ENCODE assay signal across 8 mouse cellular contexts in the genomic region with DNA sequence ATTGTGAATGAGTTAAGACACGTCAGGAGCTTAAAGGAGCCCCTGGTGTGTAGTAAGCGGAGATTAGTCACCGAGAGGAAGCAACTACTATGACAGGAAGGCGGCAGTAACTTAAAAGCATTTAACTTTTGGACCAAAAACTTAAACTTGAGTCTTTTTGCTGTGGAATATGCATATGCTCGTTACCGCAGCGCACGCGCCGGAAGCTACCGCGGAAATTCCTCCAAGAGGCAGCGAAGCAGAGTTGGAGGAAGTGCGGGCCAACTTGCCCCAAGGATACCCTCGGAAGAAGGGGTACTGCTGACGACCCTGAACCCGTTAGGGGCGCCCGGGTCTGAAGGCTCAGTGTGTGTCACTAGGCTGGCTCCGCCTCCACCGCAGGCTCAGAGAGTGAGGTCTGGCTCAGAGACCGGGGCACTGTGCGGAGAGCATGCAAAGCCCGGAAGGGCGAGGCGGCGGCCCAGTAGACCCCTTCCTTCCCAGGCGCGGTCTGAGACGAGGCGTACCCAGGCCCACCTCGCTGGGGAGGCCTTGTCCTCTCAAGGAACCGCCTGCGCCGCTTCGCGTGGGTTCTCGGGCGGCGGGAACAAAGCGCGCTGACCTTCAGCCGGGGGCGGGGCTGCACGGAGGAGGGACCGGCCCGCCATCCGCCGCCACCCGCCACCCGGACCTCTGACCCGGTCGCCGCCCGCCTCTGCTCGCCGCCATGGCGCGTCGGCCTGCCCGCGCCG. TPM values are rescaled to one million over a fixed set of nuclear protein-coding genes. Genes with fewer than 3 reads are reported as not detected.
DNase-seq lines count a peak whose midpoint lies in the region; ATAC-seq and TF ChIP-seq lines count a peak whose summit lies in the region.

No protein-coding gene starts in this region.

- TF ChIP-seq EP300 in MEL (IDR thresholded peaks at IDR 0.05; ENCODE audit: low read depth in 1 of 2, low read length in 2 of 2), result no peak

- peaks cover 5 to 17% of the 10 kb centered on the region in 2 experiments; a peak in 3 of 4 replicates for H3K4me1 ChIP-seq in MEL (ENCODE audit: control insufficient read depth in 1 of 2, insufficient read depth in 2 of 2, low read length in 2 of 2)
- H3K4me1 ChIP-seq in hindbrain, embryonic 15.5 days (replicated peaks), result peaks cover 37% of the 10 kb centered on the region
- peaks cover 5% of the 10 kb centered on the region; the same call in 1 of the 2 replicates for H3K4me1 ChIP-seq in thymus, adult 2 months (replicated peaks; ENCODE audit: control insufficient read depth, insufficient read depth, low read length)

- TF ChIP-seq CTCF in layer of hippocampus, adult 2 months (conservative IDR thresholded peaks at IDR 0.05), result no peak
- no peak for TF ChIP-seq CTCF in MEL (IDR thresholded peaks at IDR 0.05 in 2 of 3, conservative IDR thresholded peaks at IDR 0.05 in 1 of 3; ENCODE audit: control insufficient read depth in 1 of 3, insufficient read depth in 1 of 3, low read depth in 2 of 3, low read length in 3 of 3, poor library complexity in 1 of 3, severe bottlenecking in 1 of 3)
- TF ChIP-seq CTCF in thymus, adult 2 months (IDR thresholded peaks at IDR 0.05; ENCODE audit: borderline replicate concordance, control insufficient read depth, extremely low read depth, insufficient read depth, low read length, poor library complexity), result 0 out of 2 replicates have a peak, but pooled peaks have one; percentile 29

- ATAC-seq in hindbrain, embryonic 15.5 days (ENCODE audit: low FRiP score, low read depth), result peak; percentile 77
- peak; percentile 53 for ATAC-seq in megakaryocyte-erythroid progenitor cell, adult 5-6 weeks (replicated peaks; ENCODE audit: low FRiP score, low TSS enrichment, poor library complexity, severe bottlenecking)

- peak overlapping the region; percentile 93 for H3K27ac ChIP-seq in layer of hippocampus, adult 2 months
- peak overlapping the region; percentile 94 for H3K27ac ChIP-seq in MEL (ENCODE audit: control insufficient read depth, low read depth, low read length)
- peak overlapping the region; percentile 86 for H3K27ac ChIP-seq in hindbrain, embryonic 15.5 days (replicated peaks)
- H3K27ac ChIP-seq in thymus, adult 2 months (ENCODE audit: control insufficient read depth, insufficient read depth, low read length), result peak overlapping the region; percentile 66

- peak overlapping the region; percentile 98 for H3K4me3 ChIP-seq in layer of hippocampus, adult 2 months
- H3K4me3 ChIP-seq in MEL (ENCODE audit: control insufficient read depth in 1 of 2, insufficient read depth in 1 of 2, low read depth in 2 of 2, low read length in 2 of 2), result peak overlapping the region; percentile 55 to 100
- peak overlapping the region; percentile 91 for H3K4me3 ChIP-seq in hindbrain, embryonic 15.5 days
- H3K4me3 ChIP-seq in thymus, adult 2 months (ENCODE audit: control insufficient read depth, insufficient read depth, low read length), result peak overlapping the region; percentile 80

- no peak for TF ChIP-seq POLR2A in MEL (IDR thresholded peaks at IDR 0.05; ENCODE audit: control insufficient read depth in 1 of 2, insufficient read depth in 1 of 2, low read depth in 1 of 2, low read length in 2 of 2, poor library complexity in 1 of 2)
- TF ChIP-seq POLR2A in thymus, adult 2 months (IDR thresholded peaks at IDR 0.05; ENCODE audit: control insufficient read depth, extremely low read depth, insufficient read depth, low read length, poor library complexity), result no peak

- TF ChIP-seq RAD21 in MEL (IDR thresholded peaks at IDR 0.05; ENCODE audit: low read depth, low read length), result no peak

- under 1% methylated on average over 42 of the region's 63 CpGs for WGBS in hindbrain, embryonic 15.5 days
- under 1% methylated on average over 54 of the region's 63 CpGs for WGBS in thymus, adult 2 months

- peaks cover 0 to 41% of the 10 kb centered on the region in 2 experiments; a peak in 2 of 4 replicates for H3K36me3 ChIP-seq in MEL (ENCODE audit: control insufficient read depth in 1 of 2, insufficient read depth in 2 of 2, low read length in 2 of 2)
- no peaks in the 10 kb centered on the region for H3K36me3 ChIP-seq in hindbrain, embryonic 15.5 days
- H3K36me3 ChIP-seq in thymus, adult 2 months (ENCODE audit: control insufficient read depth, insufficient read depth, low read length), result no peaks in the 10 kb centered on the region

- peak overlapping the region; percentile 100 for H3K9ac ChIP-seq in MEL (ENCODE audit: control insufficient read depth, low read depth, low read length, poor library complexity, severe bottlenecking)
- H3K9ac ChIP-seq in hindbrain, embryonic 15.5 days, result peak overlapping the region; percentile 84

- peaks cover 51% of the 10 kb centered on the region for H3K79me2 ChIP-seq in MEL (ENCODE audit: control insufficient read depth, insufficient read depth, low read length, poor library complexity)

- H3K9me3 ChIP-seq in MEL (replicated peaks; ENCODE audit: insufficient read depth, low read length), result no peaks in the 10 kb centered on the region
- no peaks in the 10 kb centered on the region for H3K9me3 ChIP-seq in hindbrain, embryonic 15.5 days

- DNase-seq in layer of hippocampus, adult 2 months (ENCODE audit: low spot score in 2 of 2), result peak in 1 of 2 experiments; percentile 13
- no peak for DNase-seq in layer of hippocampus, postnatal 10 days (ENCODE audit: low spot score in 2 of 2)
- peak; percentile 76 for DNase-seq in MEL (ENCODE audit: low read depth, low spot score)
- peak; percentile 76 for DNase-seq in embryo, embryonic 10.5 days (ENCODE audit: low spot score)
- DNase-seq in thymus, adult 2 months, result peak; percentile 72
- no peak for DNase-seq in layer of hippocampus, postnatal 36 days

- peak overlapping the region; percentile 88 for H3K4me2 ChIP-seq in hindbrain, embryonic 15.5 days

- H3K27me3 ChIP-seq in MEL (ENCODE audit: control insufficient read depth in 1 of 2, insufficient read depth in 2 of 2, low read length in 2 of 2), result no peaks in the 10 kb centered on the region
- H3K27me3 ChIP-seq in hindbrain, embryonic 15.5 days, result no peaks in the 10 kb centered on the region
- H3K27me3 ChIP-seq in thymus, adult 2 months (ENCODE audit: control insufficient read depth, insufficient read depth, low read length), result no peaks in the 10 kb centered on the region

TF ChIP-seq in MEL, 35 proteins besides CTCF, POLR2A, EP300 and RAD21:
- no peak for TF ChIP-seq MYC (IDR thresholded peaks at IDR 0.05; ENCODE audit: low read depth, low read length)
- 0 out of 2 replicates have a peak, but pooled peaks have one; percentile 13 for TF ChIP-seq CHD1 (IDR thresholded peaks at IDR 0.05; ENCODE audit: low read depth, low read length)
- TF ChIP-seq MXI1 (IDR thresholded peaks at IDR 0.05; ENCODE audit: low read depth, low read length), result peak; percentile 59
- TF ChIP-seq SIN3A (IDR thresholded peaks at IDR 0.05; ENCODE audit: low read length), result no peak
- 0 out of 2 replicates have a peak, but pooled peaks have one; percentile 28 for TF ChIP-seq TBP (IDR thresholded peaks at IDR 0.05; ENCODE audit: low read depth, low read length)
- TF ChIP-seq GABPA (IDR thresholded peaks at IDR 0.05; ENCODE audit: low read depth, low read length), result no peak
- TF ChIP-seq NRF1 (IDR thresholded peaks at IDR 0.05; ENCODE audit: insufficient read depth, low read depth, low read length, poor library complexity, severe bottlenecking), result peak; percentile 56; the same call in 1 of the 2 replicates
- TF ChIP-seq SMC3 (IDR thresholded peaks at IDR 0.05; ENCODE audit: low read depth, low read length), result no peak

RNA-seq across cellular contexts. Expression of a gene that starts 0.5 kb away (rescaled TPM):
- total RNA-seq in layer of hippocampus, adult 2 months (2021), result 100 to 1,000 TPM; 106 to 119 TPM
- total RNA-seq in layer of hippocampus, postnatal 10 days (2021), result 100 to 1,000 TPM; 133 to 144 TPM
- 136 and 165 TPM in 2 replicates for total RNA-seq in MEL (2012; rRNA removed)
- polyA plus RNA-seq in MEL (2012; ENCODE audit: insufficient read depth in 1 of 2, insufficient read length in 2 of 2, low read depth in 1 of 2, low replicate concordance in 2 of 2, missing spikeins in 1 of 2), result 100 to 1,000 TPM in 1 of 2 experiments, not detected in 1; 186 TPM
- polyA plus RNA-seq in hindbrain, embryonic 15.5 days (2015; fragmentation: Nextera tagmentation; extraction: Ambion mirVana), result 317 and 322 TPM in 2 replicates
- 130 and 169 TPM in 2 replicates for total RNA-seq in megakaryocyte-erythroid progenitor cell, adult 5-6 weeks (2014; fragmentation: Nextera tagmentation)
- 222 and 257 TPM in 2 replicates for total RNA-seq in megakaryocyte-erythroid progenitor cell, adult 5-6 weeks (2017)
- polyA plus RNA-seq in thymus, adult 2 months (2012; rRNA removed), result 107 and 120 TPM in 2 replicates
- total RNA-seq in layer of hippocampus, postnatal 36 days (2021), result 100 to 1,000 TPM; 114 to 122 TPM

RNA-seq across cellular contexts. Expression of a gene that starts 45.4 kb away (rescaled TPM):
- not detected for total RNA-seq in layer of hippocampus, adult 2 months (2021)
- total RNA-seq in layer of hippocampus, postnatal 10 days (2021), result not detected
- 152 and 160 TPM in 2 replicates for total RNA-seq in MEL (2012; rRNA removed)
- 100 to 1,000 TPM in 1 of 2 experiments, not detected in 1; 253 TPM for polyA plus RNA-seq in MEL (2012; ENCODE audit: insufficient read depth in 1 of 2, insufficient read length in 2 of 2, low read depth in 1 of 2, low replicate concordance in 2 of 2, missing spikeins in 1 of 2)
- 0.54 and 1.2 TPM in 2 replicates for polyA plus RNA-seq in hindbrain, embryonic 15.5 days (2015; fragmentation: Nextera tagmentation; extraction: Ambion mirVana)
- 8.4 and 8.5 TPM in 2 replicates for total RNA-seq in megakaryocyte-erythroid progenitor cell, adult 5-6 weeks (2014; fragmentation: Nextera tagmentation)
- 6.2 and 15.8 TPM in 2 replicates for total RNA-seq in megakaryocyte-erythroid progenitor cell, adult 5-6 weeks (2017)
- 0.39 TPM in 1 of 2 replicates, not detected in the other for polyA plus RNA-seq in thymus, adult 2 months (2012; rRNA removed)
- total RNA-seq in layer of hippocampus, postnatal 36 days (2021), result not detected

RNA-seq across cellular contexts. Expression of a gene that starts 51.5 kb away (rescaled TPM):
- 10 to 100 TPM; 38.4 to 42.0 TPM for total RNA-seq in layer of hippocampus, adult 2 months (2021)
- 10 to 100 TPM; 63.9 to 72.2 TPM for total RNA-seq in layer of hippocampus, postnatal 10 days (2021)
- 40.8 and 62.2 TPM in 2 replicates for total RNA-seq in MEL (2012; rRNA removed)
- 10 to 100 TPM in 1 of 2 experiments, not detected in 1; 73.5 TPM for polyA plus RNA-seq in MEL (2012; ENCODE audit: insufficient read depth in 1 of 2, insufficient read length in 2 of 2, low read depth in 1 of 2, low replicate concordance in 2 of 2, missing spikeins in 1 of 2)
- 67.9 and 71.6 TPM in 2 replicates for polyA plus RNA-seq in hindbrain, embryonic 15.5 days (2015; fragmentation: Nextera tagmentation; extraction: Ambion mirVana)
- 83.0 and 151 TPM in 2 replicates for total RNA-seq in megakaryocyte-erythroid progenitor cell, adult 5-6 weeks (2014; fragmentation: Nextera tagmentation)
- 82.1 and 85.1 TPM in 2 replicates for total RNA-seq in megakaryocyte-erythroid progenitor cell, adult 5-6 weeks (2017)
- 22.7 and 24.5 TPM in 2 replicates for polyA plus RNA-seq in thymus, adult 2 months (2012; rRNA removed)
- 10 to 100 TPM; 46.3 to 51.5 TPM for total RNA-seq in layer of hippocampus, postnatal 36 days (2021)

Comparison
In these comparisons a context has a peak if more than half of its experiments do, and no peak if none do; other contexts are left out.
1. DNase-seq: peak in MEL (single experiment), embryo, embryonic 10.5 days (single experiment) and thymus, adult 2 months (single experiment); none in layer of hippocampus, postnatal 10 days (0 of 2) and layer of hippocampus, postnatal 36 days (0 of 2).
2. Peak in every context shown above with its lines, with median percentiles within 50 percentile points of each other: H3K27ac ChIP-seq and H3K4me3 ChIP-seq.